Mouse (Mus musculus) gonadal fat pad, adult 2 months (tissue): Measurements from ENCODE around the gene Rbck1. TPM values are rescaled to one million over a fixed set of nuclear protein-coding genes. Genes with fewer than 3 reads are reported as not detected.
"Not testable (repeated sequence)": the region's sequence is repeated elsewhere in the genome, so short reads cannot be mapped to it uniquely, and the experiment has no call there.

Source experiments
- DNase-seq: peaks from one replicate; pipeline ENCODE4 v3.0.0-alpha.2; 2012; ENCODE audit warnings: low read depth
- polyA plus RNA-seq: library from polyadenylated mRNA; depleted of rRNA; stranded (reverse); fragments of >200 nt; gene quantifications from 2 replicates; pipeline ENCODE4 v1.2.3, GENCODE M21; 2012; rRNA removed

Gene Rbck1
- polyA plus RNA-seq, result 140 and 169 TPM in 2 replicates

DNA sequence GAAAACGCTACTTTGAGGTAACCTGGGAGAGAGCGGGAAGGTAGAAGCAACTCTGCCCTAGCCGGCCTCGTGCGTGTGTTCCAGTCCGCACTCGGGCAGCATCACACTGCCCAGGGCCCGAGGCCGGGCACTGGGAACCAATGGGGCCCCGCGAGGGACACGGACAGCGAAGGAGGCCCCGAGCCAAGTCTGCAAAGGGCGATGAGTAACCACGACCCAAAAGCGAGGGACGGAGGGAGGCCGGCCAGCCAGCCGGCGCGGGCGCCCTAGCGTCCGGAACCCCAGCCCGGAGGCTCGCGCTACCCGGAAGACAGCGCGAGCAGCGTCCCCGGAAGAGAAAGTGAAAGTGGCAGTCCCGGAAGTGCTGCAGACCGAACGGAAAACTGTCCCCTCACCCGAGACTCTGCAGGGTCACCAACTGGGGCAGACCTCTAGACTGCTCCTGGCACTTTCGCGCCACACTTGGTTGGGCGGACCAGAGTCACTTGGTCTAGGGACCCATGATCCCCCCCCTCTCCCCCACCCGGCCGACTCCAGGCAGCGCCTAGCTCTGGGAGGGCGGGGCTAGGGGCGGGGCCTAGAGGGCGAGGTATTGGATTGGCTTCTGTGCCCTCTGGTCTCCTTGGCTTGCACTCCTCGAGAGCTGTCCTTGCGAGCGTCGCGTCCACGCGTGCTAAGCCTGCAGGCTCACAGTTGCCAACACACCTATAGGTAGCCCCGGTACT is at the start of gene Rbck1:
Rbck1 (minus strand) TSS at position 553 of the 725 bp plus-strand sequence.
- no peak for DNase-seq

GRCm38 (mm10) chr2:152376345-152376741 is 43.9 kb upstream of the Rbck1 start, which contains the start of gene Nrsn2:
Nrsn2 (minus strand) TSS chr2:152376638.
- no peak for DNase-seq

DNA sequence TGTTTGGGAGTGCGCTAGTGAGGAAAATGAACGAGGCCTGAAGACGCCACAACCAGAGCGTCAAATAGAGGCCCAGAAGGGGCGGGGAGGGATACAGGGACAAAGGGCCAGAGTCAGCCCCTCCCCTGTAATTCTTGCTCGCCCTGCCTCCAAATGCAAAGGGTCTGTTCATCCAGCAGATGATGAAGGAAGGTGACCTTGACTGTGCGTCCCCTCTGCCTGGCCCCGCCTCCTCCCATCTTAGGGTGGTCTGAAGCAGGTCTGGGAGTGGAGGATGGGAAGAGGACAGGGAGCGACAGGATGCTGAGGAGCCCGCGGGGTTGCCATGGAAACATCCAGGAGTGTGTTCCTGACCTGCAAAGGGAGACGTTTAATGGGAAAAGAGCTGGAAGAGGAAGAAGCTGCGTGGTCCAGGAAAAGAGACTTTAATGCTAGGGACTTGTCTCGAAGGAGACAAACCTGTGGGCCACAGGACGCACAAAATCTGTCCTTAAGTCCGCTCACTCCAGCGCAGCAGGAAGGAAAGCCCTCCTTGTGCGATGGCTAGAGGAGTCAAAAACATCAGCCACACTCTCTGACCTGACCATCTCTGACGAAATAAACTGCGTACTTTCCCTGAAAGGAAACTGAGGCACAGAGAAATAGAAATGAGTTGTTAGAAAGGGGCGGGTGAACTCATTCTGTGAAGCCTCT is 43.3 kb upstream of the Rbck1 start:
- DNase-seq, result no peak

GRCm38 (mm10) chr2:152373547-152373946 is 41.1 kb upstream of the Rbck1 start:
- no peak for DNase-seq

- DNase-seq, result no peak
Observed at GRCm38 (mm10) chr2:152372661-152373060, 40.2 kb upstream of the Rbck1 start.

DNA sequence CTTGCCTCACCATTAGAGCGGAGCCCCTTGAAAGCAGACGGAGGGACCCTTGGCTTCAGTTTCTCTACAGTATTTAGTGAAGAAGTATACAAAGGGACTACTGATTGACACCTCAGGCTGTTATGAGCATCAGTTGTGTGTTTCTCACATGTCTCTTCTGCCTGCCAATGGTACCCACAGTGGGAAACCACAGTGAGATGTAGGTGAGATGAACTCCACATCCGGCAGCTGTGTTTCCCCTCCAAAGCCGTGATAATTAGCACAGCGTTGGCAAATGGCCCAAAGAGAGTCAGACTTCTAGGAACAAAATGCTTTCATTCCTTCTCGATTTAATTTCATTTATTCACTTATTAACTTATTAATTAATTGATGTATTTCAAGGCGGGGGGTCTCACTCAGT is 39.7 kb upstream of the Rbck1 start:
- no peak for DNase-seq

DNA sequence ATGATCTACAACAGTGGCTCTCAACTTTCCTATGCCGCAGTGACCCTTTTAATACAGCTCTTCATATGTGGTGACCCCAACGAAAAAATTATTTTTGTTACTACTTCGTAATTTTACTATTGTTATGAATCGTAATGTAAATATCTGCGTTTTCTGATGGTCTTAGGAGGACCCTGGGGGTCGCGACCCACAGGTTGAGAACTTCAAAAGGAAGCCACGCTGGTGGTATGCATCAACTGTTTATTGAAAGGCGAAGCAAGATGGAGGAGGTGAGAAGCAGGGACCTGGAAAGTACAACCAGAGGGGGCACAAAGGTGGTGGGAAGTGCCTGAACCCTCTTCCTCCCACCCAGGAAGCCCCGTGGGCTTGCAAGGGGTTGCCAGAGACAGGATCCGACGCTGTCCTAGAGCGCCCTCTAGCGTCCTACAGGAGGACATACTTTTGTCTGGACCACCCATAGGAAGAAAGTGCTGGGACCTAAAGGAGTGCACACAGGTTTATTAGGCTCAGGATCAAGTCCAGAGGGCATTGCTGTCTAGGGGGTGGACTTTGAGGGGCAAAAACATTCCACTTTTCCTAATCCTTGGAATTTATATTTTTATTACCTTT is 36.2 kb upstream of the Rbck1 start:
- no peak for DNase-seq

DNA sequence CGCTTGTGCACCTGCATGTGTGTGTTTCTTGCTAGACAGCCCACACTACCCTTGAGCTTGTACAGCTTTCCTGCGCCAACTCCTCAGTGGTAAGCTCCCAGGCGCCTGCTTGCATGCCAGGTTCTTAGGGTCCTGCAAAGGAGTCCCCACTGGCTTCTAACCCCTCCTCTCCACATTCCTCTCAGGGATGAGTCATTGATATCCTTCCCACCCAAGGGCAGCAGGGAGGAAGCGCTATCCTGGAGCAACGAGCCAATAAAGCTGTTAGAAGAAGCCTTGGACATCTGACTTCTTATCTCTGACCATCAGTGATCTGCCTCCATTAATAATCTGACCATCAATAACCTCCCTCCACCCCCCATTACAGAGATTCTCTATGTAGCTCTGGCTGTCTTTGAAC is 35.5 kb upstream of the Rbck1 start:
- no peak for DNase-seq

DNA sequence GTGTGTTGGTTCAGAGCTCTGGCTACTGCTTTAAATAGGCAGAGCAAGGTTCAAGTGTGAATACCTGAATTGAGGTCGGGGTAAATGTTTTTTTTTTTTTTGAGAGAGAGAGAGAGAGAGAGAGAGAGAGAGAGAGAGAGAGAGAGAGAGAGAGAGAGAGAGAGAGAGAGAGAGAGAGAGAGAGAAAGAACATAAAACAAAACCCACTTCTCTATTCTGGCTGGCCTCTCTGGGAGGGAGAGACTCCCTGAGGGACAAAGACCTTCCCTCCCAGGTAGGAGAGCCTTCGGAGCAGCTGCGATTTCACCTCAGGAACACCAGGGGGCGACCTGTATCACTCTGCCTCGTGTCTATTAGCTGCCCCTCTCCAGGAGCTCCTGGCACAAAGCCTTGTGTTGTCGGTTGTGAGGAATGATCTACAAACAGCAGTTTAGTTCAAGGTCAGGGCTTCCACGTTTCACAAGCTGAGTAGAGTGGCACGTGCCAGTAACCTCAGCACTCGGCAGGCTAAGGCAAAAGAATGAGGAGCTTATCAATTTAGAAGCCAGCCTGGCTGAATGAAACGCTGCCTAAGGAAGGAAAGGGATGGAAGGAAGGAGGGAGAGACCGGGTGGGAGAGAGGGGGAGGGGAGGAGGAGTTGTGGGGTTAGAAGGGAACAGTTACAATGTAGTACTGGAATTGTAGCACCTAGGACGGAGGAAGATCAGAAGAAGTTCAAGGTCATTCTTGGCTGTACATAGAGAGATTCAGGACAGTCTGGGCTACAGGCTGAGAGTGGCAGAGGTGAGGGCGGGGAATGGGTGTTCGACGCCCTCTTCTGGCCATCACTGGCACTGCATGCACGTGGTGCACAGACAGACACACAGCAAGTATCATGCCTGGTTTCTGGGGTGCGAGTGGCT is 31.0 kb upstream of the Rbck1 start:
- no peak for DNase-seq

- no peak for DNase-seq
Observed at GRCm38 (mm10) chr2:152361193-152361592, 28.7 kb upstream of the Rbck1 start.

- no peak for DNase-seq
Observed at GRCm38 (mm10) chr2:152360271-152360775, 27.9 kb upstream of the Rbck1 start.

DNA sequence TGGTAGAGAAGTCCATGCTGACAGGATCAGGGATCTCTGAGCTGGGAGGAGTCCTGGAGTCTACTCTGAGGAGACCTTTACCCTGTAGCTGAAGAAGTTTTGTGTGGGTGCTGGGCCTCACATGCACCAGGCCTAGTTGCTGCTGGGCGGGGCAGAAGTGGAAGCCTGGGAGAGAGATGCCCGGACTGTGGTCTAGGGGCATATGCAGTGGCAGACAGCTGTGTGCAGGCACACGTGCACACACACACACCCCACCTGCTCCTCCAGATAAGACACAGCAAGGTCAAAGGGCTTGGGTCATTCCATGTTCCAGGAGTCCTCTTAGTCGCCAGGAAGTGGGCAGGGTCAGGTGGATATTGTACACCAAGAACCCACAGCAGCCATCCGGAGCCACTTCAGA is 27.2 kb upstream of the Rbck1 start:
- DNase-seq, result no peak

DNA sequence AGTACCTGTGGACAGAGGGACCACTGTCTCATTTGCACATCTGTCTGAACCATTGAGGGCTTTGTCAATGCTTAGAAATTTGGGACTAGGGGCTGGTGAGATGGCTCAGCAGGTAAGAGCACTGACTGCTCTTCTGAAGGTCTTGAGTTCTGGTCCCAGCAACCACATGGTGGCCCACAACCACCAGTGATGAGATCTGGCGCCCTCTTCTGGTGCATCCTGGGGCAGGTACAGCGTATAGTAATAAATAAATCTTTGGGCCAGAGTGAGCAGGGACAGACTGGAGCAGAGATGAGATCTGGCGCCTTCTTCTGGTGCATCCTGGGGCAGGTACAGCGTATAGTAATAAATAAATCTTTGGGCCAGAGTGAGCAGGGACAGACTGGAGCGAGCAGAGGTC is 26.5 kb upstream of the Rbck1 start:
- not testable (repeated sequence) for DNase-seq

DNA sequence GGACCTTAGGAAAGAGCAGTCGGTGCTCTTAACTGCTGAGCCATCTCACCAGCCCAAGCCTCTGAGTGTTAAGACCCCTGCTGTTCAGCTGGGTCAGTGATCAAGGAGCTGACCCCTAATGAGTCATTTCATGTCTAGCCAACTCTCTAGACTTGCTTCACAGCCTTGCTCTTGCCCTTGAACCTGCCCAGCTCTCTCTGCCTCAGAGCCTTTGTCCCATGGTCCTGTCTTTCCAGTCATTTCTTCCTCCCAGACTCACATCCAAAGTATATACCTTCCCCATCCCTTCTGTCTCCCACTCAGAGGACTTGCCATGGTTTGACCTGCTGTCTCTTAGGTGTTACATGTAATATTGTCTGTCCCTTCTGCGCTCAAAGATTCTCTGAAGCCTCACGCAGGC is 24.8 kb upstream of the Rbck1 start:
- no peak for DNase-seq

DNA sequence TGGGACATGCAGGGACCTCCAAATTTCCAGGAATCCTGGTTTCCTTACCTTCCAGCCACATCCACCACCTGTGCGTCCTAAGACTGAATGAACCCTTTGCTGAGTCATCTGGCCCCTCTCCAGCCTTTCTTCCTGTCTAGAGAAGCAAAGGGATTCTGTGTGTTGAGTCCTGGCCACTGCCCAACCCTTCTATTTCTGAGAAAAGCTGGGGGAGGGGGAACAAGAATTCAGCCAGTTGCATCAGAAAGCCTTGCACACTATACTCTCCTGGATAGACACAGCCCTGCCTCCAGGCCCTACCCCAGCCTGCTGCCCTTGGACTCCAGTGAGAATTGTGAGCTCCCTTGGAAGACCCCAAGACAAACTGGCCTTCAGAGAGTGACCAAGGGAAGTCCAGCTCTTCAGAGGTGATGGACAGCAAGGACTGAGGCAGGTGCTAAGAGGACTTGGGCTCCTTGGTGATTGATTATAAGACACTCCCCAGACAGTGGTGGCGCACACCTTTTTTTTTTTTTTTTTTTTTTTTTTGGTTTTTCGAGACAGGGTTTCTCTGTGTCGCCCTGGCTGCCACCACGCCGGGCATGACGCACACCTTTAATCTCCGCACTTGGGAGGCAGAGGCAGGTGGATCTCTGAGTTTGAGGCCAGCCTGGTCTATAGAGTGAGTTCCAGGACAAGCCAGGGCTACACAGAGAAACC is 17.5 kb upstream of the Rbck1 start:
- DNase-seq, result no peak

DNA sequence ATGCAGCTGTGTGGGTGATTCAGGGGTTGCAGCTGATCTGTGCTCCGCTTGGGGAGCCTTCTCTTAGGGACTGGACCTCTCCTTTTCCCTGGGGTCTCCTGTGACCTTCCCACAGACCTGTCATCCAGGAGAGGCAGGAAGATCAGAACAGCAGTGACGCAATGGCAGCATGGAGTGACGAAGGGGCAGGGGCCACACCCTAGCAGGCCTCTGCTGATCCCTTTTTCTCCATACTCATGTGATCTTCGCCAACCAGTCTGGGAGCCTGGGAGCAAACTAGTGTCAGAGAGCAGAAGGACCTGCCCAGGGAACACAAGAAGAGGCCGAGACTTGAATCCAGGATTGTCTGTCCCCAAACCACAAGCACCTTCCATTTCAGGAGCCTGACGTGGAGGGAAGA is 16.8 kb upstream of the Rbck1 start:
- DNase-seq, result no peak

- no peak for DNase-seq
Observed at GRCm38 (mm10) chr2:152347722-152348121, 15.3 kb upstream of the Rbck1 start.

- no peak for DNase-seq
Observed at GRCm38 (mm10) chr2:152346776-152347465, 14.5 kb upstream of the Rbck1 start.

DNA sequence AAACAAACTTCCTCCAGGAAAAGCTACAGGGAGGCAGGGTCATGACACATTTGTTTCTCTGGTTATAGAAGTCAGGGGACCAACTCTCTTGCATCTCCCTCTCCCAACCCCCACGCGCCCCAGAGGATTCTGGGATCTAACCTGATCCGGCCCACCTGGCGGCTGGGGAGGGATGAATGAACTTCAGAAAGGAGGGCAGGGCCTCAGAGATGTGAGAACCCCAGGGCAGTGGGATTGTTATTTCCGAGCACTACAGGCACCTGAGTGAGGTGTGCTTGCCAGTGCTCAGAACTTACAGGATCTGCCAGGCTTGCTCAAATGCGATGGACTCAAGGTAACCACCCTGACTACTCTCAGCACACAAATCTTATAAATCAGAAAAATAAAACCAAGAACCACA is 12.9 kb upstream of the Rbck1 start:
- no peak for DNase-seq

- no peak for DNase-seq
Observed at GRCm38 (mm10) chr2:152344909-152345308, 12.5 kb upstream of the Rbck1 start.
